ENCODE assay signal across 11 mouse cellular contexts in genomic region chr3:79177136-79177870, GRCm38 (mm10).
DNase-seq lines count a peak whose midpoint lies in the region; ATAC-seq and TF ChIP-seq lines count a peak whose summit lies in the region.
"Had no signal": no experiment of that assay in that cellular context is flagged by ENCODE, and none has a peak within 500 bp of the region (broad histone marks: within the 10 kb centered on the region; RNA-seq: fewer than 3 reads in every experiment).

No protein-coding gene starts in this region.

- WGBS in kidney, postnatal 0 days = 79% methylated on average over 8 of the region's 8 CpGs
- WGBS in bone marrow, adult 2 months = 29% methylated on average over 8 of the region's 8 CpGs
- WGBS in forebrain, embryonic 15.5 days = 88% methylated on average over 8 of the region's 8 CpGs

- H3K27me3 ChIP-seq in kidney, postnatal 0 days (ENCODE audit: insufficient read depth, low read length) = no peaks in the 10 kb centered on the region
- no peaks in the 10 kb centered on the region for H3K27me3 ChIP-seq in forebrain, embryonic 15.5 days
- H3K27me3 ChIP-seq: hindbrain, embryonic 15.5 days had no signal

- no peak for TF ChIP-seq POLR2A in bone marrow, adult 2 months (IDR thresholded peaks at IDR 0.05; ENCODE audit: borderline replicate concordance, control insufficient read depth, low read depth, low read length)

- no peak for TF ChIP-seq CTCF in kidney, postnatal 0 days (IDR thresholded peaks at IDR 0.05; ENCODE audit: low read depth)
- no peak for TF ChIP-seq CTCF in bone marrow, adult 2 months (IDR thresholded peaks at IDR 0.05; ENCODE audit: control insufficient read depth, insufficient read depth, low read length)

- H3K4me3 ChIP-seq in kidney, postnatal 0 days (replicated peaks; ENCODE audit: low read depth, low read length) = no peak overlapping the region
- H3K4me3 ChIP-seq in bone marrow, adult 2 months (replicated peaks; ENCODE audit: control insufficient read depth, low read depth, low read length) = no peak overlapping the region
- no peak overlapping the region for H3K4me3 ChIP-seq in forebrain, embryonic 15.5 days
- H3K4me3 ChIP-seq: erythroblast, embryonic 14.5 days; hindbrain, embryonic 15.5 days had no signal

- peak overlapping the region; percentile 60; the same call in 1 of the 2 replicates for H3K27ac ChIP-seq in kidney, postnatal 0 days
- peak overlapping the region; percentile 77 for H3K27ac ChIP-seq in bone marrow, adult 2 months (ENCODE audit: control insufficient read depth, insufficient read depth, low read depth, low read length, poor library complexity)
- H3K27ac ChIP-seq in forebrain, embryonic 15.5 days (replicated peaks) = no peak overlapping the region

- peaks cover 3% of the 10 kb centered on the region; the same call in 1 of the 2 replicates for H3K36me3 ChIP-seq in kidney, postnatal 0 days (ENCODE audit: insufficient read depth, low read length)
- 0 out of 2 replicates have a peak, but pooled peaks cover 3% of the 10 kb centered on the region for H3K36me3 ChIP-seq in forebrain, embryonic 15.5 days
- H3K36me3 ChIP-seq: hindbrain, embryonic 15.5 days had no signal

- no peak for ATAC-seq in kidney, postnatal 0 days (replicated peaks; ENCODE audit: low FRiP score, low read depth)
- ATAC-seq in forebrain, embryonic 15.5 days (replicated peaks) = no peak

- no peak overlapping the region for H3K4me2 ChIP-seq in kidney, postnatal 0 days (ENCODE audit: low read length)
- H3K4me2 ChIP-seq in forebrain, embryonic 15.5 days (replicated peaks) = no peak overlapping the region
- H3K4me2 ChIP-seq: hindbrain, embryonic 15.5 days had no signal

- no peaks in the 10 kb centered on the region for H3K9me3 ChIP-seq in kidney, postnatal 0 days (replicated peaks; ENCODE audit: low read length)
- H3K9me3 ChIP-seq in forebrain, embryonic 15.5 days = no peaks in the 10 kb centered on the region
- H3K9me3 ChIP-seq: hindbrain, embryonic 15.5 days had no signal

- no peak overlapping the region for H3K9ac ChIP-seq in kidney, postnatal 0 days (ENCODE audit: low read depth, low read length)
- H3K9ac ChIP-seq in forebrain, embryonic 15.5 days (replicated peaks) = no peak overlapping the region
- H3K9ac ChIP-seq: hindbrain, embryonic 15.5 days had no signal

- DNase-seq in kidney, postnatal 0 days (ENCODE audit: low spot score) = no peak
- DNase-seq in kidney, postnatal 10 days = no peak
- DNase-seq in CD4-positive helper T cell, adult 2 months (ENCODE audit: low read depth, low spot score) = peak; percentile 80
- peak; percentile 82 for DNase-seq in naive thymus-derived CD4-positive, alpha-beta T cell, adult 2 months (ENCODE audit: low read depth)
- DNase-seq in cerebellum, postnatal 25 days = no peak
- no peak for DNase-seq in cerebellum, adult 11-12 months
- DNase-seq: cerebellum, adult 11 months had no signal

- peaks cover 20% of the 10 kb centered on the region for H3K4me1 ChIP-seq in kidney, postnatal 0 days (replicated peaks; ENCODE audit: insufficient read depth, low read length)
- H3K4me1 ChIP-seq in bone marrow, adult 2 months (ENCODE audit: control insufficient read depth, insufficient read depth, low read length) = peaks cover 6% of the 10 kb centered on the region
- H3K4me1 ChIP-seq in forebrain, embryonic 15.5 days = peaks cover 34% of the 10 kb centered on the region

Comparison
In these comparisons a context has a peak if more than half of its experiments do, and no peak if none do; other contexts are left out.
1. DNase-seq: peak in CD4-positive helper T cell, adult 2 months (single experiment) and naive thymus-derived CD4-positive, alpha-beta T cell, adult 2 months (single experiment); none in kidney, postnatal 0 days (single experiment), kidney, postnatal 10 days (single experiment), cerebellum, postnatal 25 days (0 of 2) and cerebellum, adult 11-12 months (single experiment).